Mouse (Mus musculus): Measurements from ENCODE around the gene Flcn. TPM values are rescaled to one million over a fixed set of nuclear protein-coding genes. Genes with fewer than 3 reads are reported as not detected.

Flcn gene
- polyA plus RNA-seq, 1 experiment: 43.1 TPM

DNA sequence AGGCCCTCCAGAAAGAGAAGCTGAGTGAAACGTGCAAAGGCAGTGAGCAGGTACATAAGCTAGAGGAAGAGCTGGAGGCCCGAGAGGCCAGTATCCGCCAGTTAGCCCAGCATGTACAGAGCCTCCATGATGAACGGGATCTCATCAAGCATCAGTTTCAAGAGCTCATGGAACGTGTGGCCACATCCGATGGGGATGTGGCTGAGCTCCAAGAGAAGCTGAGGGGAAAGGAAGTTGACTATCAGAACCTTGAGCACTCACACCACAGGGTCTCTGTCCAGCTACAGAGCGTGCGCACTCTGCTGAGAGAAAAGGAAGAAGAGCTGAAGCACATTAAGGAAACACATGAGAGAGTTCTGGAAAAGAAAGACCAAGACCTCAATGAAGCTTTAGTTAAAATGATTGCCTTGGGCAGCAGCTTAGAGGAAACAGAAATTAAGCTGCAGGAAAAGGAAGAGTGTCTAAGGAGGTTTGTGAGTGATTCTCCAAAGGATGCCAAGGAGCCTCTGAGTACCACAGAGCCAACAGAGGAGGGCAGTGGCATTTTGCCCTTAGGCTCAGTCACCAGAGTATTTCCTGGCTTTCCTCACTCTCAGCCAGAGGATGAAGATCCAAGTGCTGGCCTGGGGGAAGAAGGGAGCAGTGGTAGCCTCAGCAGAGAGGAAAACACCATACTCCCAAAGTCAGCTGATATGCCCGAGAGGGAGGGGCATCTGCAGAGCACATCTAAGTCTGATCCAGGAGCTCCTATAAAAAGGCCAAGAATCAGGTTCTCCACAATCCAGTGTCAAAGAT lies 51.4 kb downstream of the Flcn start:
- H3K27me3 ChIP-seq (ENCODE audit: control insufficient read depth, insufficient read depth, low read length): no peaks in the 10 kb centered on the region
- 84% methylated on average over 9 of the region's 9 CpGs for WGBS
- H3K4me3 ChIP-seq (ENCODE audit: extremely low read depth, insufficient read depth, insufficient read length): no peak overlapping the region
- DNase-seq (ENCODE audit: low read depth in 1 of 2, low spot score in 2 of 2): no peak
- no peak overlapping the region for H3K27ac ChIP-seq (ENCODE audit: insufficient read depth, low read length)
- TF ChIP-seq POLR2A (IDR thresholded peaks at IDR 0.05; ENCODE audit: low read depth, low read length) (no peak), CTCF (IDR thresholded peaks at IDR 0.05; ENCODE audit: extremely low read depth, insufficient read depth, insufficient read length, insufficient replicate concordance) (no peak)
- H3K4me1 ChIP-seq (ENCODE audit: control insufficient read depth, insufficient read depth, insufficient read length): no peaks in the 10 kb centered on the region
- H3K36me3 ChIP-seq (ENCODE audit: control insufficient read depth, insufficient read depth, low read length): peaks cover 16% of the 10 kb centered on the region

GRCm38 (mm10) chr11:59756351-59756750 lies 53.5 kb downstream of the Flcn start:
- DNase-seq (ENCODE audit: low read depth in 1 of 2, low spot score in 2 of 2): no peak
- peaks cover 18% of the 10 kb centered on the region for H3K36me3 ChIP-seq (ENCODE audit: control insufficient read depth, insufficient read depth, low read length)
- H3K4me3 ChIP-seq (ENCODE audit: extremely low read depth, insufficient read depth, insufficient read length): no peak overlapping the region
- TF ChIP-seq CTCF (IDR thresholded peaks at IDR 0.05; ENCODE audit: extremely low read depth, insufficient read depth, insufficient read length, insufficient replicate concordance) (no peak), POLR2A (IDR thresholded peaks at IDR 0.05; ENCODE audit: low read depth, low read length) (no peak)
- H3K4me1 ChIP-seq (ENCODE audit: control insufficient read depth, insufficient read depth, insufficient read length): no peaks in the 10 kb centered on the region
- no peak overlapping the region for H3K27ac ChIP-seq (ENCODE audit: insufficient read depth, low read length)
- WGBS: 92% methylated on average over 4 of the region's 4 CpGs
- H3K27me3 ChIP-seq (ENCODE audit: control insufficient read depth, insufficient read depth, low read length): no peaks in the 10 kb centered on the region

DNA sequence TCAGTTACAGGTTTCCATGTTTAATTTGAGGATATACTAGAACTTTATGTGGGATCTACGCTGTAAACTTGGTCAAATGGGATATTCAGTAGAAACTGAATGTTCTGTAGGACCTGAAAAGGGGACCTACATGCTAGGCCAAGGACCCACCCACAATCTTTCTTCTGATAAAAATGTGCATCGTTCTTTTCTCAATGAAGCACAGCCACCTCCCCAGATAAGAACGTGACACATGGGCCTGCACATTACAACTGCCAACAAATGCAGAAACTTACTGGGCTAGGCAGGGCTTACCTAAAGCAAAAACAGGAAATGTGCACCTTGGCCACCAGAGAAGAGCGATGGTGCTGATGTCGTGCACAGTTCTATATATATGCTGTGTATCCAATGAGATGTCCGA lies 55.3 kb downstream of the Flcn start:
- H3K36me3 ChIP-seq (ENCODE audit: control insufficient read depth, insufficient read depth, low read length): peaks cover 18% of the 10 kb centered on the region
- no peak overlapping the region for H3K27ac ChIP-seq (ENCODE audit: insufficient read depth, low read length)
- WGBS: 88% methylated on average over 6 of the region's 6 CpGs

GRCm38 (mm10) chr11:59749050-59749449 lies 60.8 kb downstream of the Flcn start:
- TF ChIP-seq POLR2A (IDR thresholded peaks at IDR 0.05; ENCODE audit: low read depth, low read length): no peak
- no peak for TF ChIP-seq CTCF (IDR thresholded peaks at IDR 0.05; ENCODE audit: extremely low read depth, insufficient read depth, insufficient read length, insufficient replicate concordance)
- DNase-seq (ENCODE audit: low read depth in 1 of 2, low spot score in 2 of 2): no peak
- Histone ChIP-seq H3K4me1 (ENCODE audit: control insufficient read depth, insufficient read depth, insufficient read length) (no peaks in the 10 kb centered on the region), H3K4me3 (ENCODE audit: extremely low read depth, insufficient read depth, insufficient read length) (no peak overlapping the region), H3K36me3 (ENCODE audit: control insufficient read depth, insufficient read depth, low read length) (peaks cover 8% of the 10 kb centered on the region), H3K27ac (ENCODE audit: insufficient read depth, low read length) (no peak overlapping the region), H3K27me3 (ENCODE audit: control insufficient read depth, insufficient read depth, low read length) (no peaks in the 10 kb centered on the region)
- WGBS: 91% methylated on average over 3 of the region's 3 CpGs

More for the DNA sequence above, 55.3 kb downstream of the Flcn start:
- H3K4me1 ChIP-seq (ENCODE audit: control insufficient read depth, insufficient read depth, insufficient read length): no peaks in the 10 kb centered on the region
- no peak overlapping the region for H3K4me3 ChIP-seq (ENCODE audit: extremely low read depth, insufficient read depth, insufficient read length)
- no peak for TF ChIP-seq POLR2A (IDR thresholded peaks at IDR 0.05; ENCODE audit: low read depth, low read length)
- TF ChIP-seq CTCF (IDR thresholded peaks at IDR 0.05; ENCODE audit: extremely low read depth, insufficient read depth, insufficient read length, insufficient replicate concordance): no peak
- no peaks in the 10 kb centered on the region for H3K27me3 ChIP-seq (ENCODE audit: control insufficient read depth, insufficient read depth, low read length)
- no peak for DNase-seq (ENCODE audit: low read depth in 1 of 2, low spot score in 2 of 2)

DNA sequence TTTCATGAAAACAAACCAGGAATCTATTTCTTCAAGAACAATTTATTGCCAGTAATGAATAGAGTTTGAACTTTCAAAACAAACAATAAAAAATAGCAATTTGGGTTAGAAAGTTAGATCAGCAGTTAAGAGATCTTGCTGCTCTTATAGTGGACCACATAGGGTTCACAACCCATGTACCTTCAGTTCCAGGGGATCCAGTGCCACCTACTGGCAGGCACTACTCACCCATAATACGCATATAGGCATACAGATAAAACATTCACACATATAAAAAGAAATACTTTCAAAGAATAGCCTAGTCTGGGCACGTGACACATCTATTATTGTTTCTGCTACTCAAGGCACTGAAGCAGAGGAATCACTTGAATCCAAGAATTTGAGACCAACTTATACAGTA lies 63.2 kb downstream of the Flcn start:
- DNase-seq (ENCODE audit: low read depth in 1 of 2, low spot score in 2 of 2): peak; percentile 28 to 53
- WGBS: 83% methylated on average over 2 of the region's 2 CpGs
- no peak overlapping the region for H3K27ac ChIP-seq (ENCODE audit: insufficient read depth, low read length)
- no peaks in the 10 kb centered on the region for H3K27me3 ChIP-seq (ENCODE audit: control insufficient read depth, insufficient read depth, low read length)
- H3K4me1 ChIP-seq (ENCODE audit: control insufficient read depth, insufficient read depth, insufficient read length): no peaks in the 10 kb centered on the region
- TF ChIP-seq CTCF (IDR thresholded peaks at IDR 0.05; ENCODE audit: extremely low read depth, insufficient read depth, insufficient read length, insufficient replicate concordance) (peak; percentile 51; the same call in 1 of the 2 replicates), POLR2A (IDR thresholded peaks at IDR 0.05; ENCODE audit: low read depth, low read length) (no peak)
- peaks cover 10% of the 10 kb centered on the region; the same call in 1 of the 2 replicates for H3K36me3 ChIP-seq (ENCODE audit: control insufficient read depth, insufficient read depth, low read length)
- H3K4me3 ChIP-seq (ENCODE audit: extremely low read depth, insufficient read depth, insufficient read length): no peak overlapping the region

DNA sequence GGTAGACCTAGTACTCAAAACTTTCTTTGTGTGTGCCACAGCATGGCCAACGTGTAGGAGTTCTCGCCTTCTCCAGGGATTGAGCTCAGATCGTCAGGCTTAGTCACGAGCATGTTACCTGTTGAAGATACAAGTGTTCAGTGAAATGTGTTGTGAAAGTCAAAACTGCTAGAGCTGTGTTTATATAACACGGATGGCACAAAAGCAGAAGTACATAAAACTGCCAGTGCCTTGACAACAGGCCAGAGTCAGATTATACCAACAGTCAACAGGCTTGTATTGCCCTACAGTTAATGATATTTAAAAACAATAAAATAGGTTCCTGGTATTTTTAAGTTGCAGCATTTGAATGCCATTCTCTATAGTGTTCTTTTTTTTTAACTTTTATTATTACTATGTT lies 64.0 kb downstream of the Flcn start:
- no peaks in the 10 kb centered on the region for H3K27me3 ChIP-seq (ENCODE audit: control insufficient read depth, insufficient read depth, low read length)
- no peak overlapping the region for H3K4me3 ChIP-seq (ENCODE audit: extremely low read depth, insufficient read depth, insufficient read length)
- H3K27ac ChIP-seq (ENCODE audit: insufficient read depth, low read length): no peak overlapping the region
- WGBS: 46% methylated on average over 5 of the region's 5 CpGs
- TF ChIP-seq POLR2A (IDR thresholded peaks at IDR 0.05; ENCODE audit: low read depth, low read length) (no peak), CTCF (IDR thresholded peaks at IDR 0.05; ENCODE audit: extremely low read depth, insufficient read depth, insufficient read length, insufficient replicate concordance) (no peak)
- no peaks in the 10 kb centered on the region for H3K4me1 ChIP-seq (ENCODE audit: control insufficient read depth, insufficient read depth, insufficient read length)
- DNase-seq (ENCODE audit: low read depth in 1 of 2, low spot score in 2 of 2): no peak
- peaks cover 10% of the 10 kb centered on the region; the same call in 1 of the 2 replicates for H3K36me3 ChIP-seq (ENCODE audit: control insufficient read depth, insufficient read depth, low read length)

GRCm38 (mm10) chr11:59744374-59744773 lies 65.4 kb downstream of the Flcn start:
- H3K36me3 ChIP-seq (ENCODE audit: control insufficient read depth, insufficient read depth, low read length): peaks cover 9% of the 10 kb centered on the region; the same call in 1 of the 2 replicates

More at GRCm38 (mm10) chr11:59744374-59744773, 65.4 kb downstream of the Flcn start:
- no peak for DNase-seq (ENCODE audit: low read depth in 1 of 2, low spot score in 2 of 2)
- H3K27me3 ChIP-seq (ENCODE audit: control insufficient read depth, insufficient read depth, low read length): no peaks in the 10 kb centered on the region
- TF ChIP-seq POLR2A (IDR thresholded peaks at IDR 0.05; ENCODE audit: low read depth, low read length) (no peak), CTCF (IDR thresholded peaks at IDR 0.05; ENCODE audit: extremely low read depth, insufficient read depth, insufficient read length, insufficient replicate concordance) (no peak)
- peaks cover 5% of the 10 kb centered on the region; the same call in 1 of the 2 replicates for H3K4me1 ChIP-seq (ENCODE audit: control insufficient read depth, insufficient read depth, insufficient read length)
- 94% methylated on average over 4 of the region's 4 CpGs for WGBS
- H3K4me3 ChIP-seq (ENCODE audit: extremely low read depth, insufficient read depth, insufficient read length): no peak overlapping the region
- no peak overlapping the region for H3K27ac ChIP-seq (ENCODE audit: insufficient read depth, low read length)
